Mouse (Mus musculus) limb, embryonic 10.5 days (tissue): ENCODE measurements around the gene Tubb2a. TPM values are rescaled to one million over a fixed set of nuclear protein-coding genes. Genes with fewer than 3 reads are reported as not detected.
"Not testable (repeated sequence)": the region's sequence is repeated elsewhere in the genome, so short reads cannot be mapped to it uniquely, and the experiment has no call there.

ENCODE experiments used
- DNase-seq: peaks from one replicate; pipeline ENCODE4 v3.0.0-alpha.2; 2017; ENCODE audit warnings: low spot score
- H3K27ac ChIP-seq: fragments of 300-500 bp; sonication (generic); 2 replicates; pipeline ENCODE4 v1.5.1; 2016; ENCODE audit warnings: mild to moderate bottlenecking
- H3K27me3 ChIP-seq: fragments of 300-500 bp; sonication (generic); 2 replicates; pipeline ENCODE4 v1.6.1; 2016; ENCODE audit warnings: low read depth, mild to moderate bottlenecking; ENCODE audit not compliant: poor library complexity, severe bottlenecking
- H3K36me3 ChIP-seq: fragments of 300-500 bp; sonication (generic); 2 replicates; pipeline ENCODE4 v1.6.1; 2016; ENCODE audit warnings: mild to moderate bottlenecking, moderate library complexity
- H3K4me1 ChIP-seq: fragments of 300-500 bp; sonication (generic); 2 replicates; pipeline ENCODE4 v1.6.1; 2016
- H3K4me3 ChIP-seq: fragments of 300-500 bp; sonication (generic); 2 replicates; pipeline ENCODE4 v1.5.1; 2016; ENCODE audit warnings: mild to moderate bottlenecking, moderate library complexity
- H3K9me3 ChIP-seq: fragments of 300-500 bp; sonication (generic); replicated peaks from 2 replicates; pipeline ENCODE4 v1.6.1; 2016; ENCODE audit warnings: mild to moderate bottlenecking
- WGBS: fragments of 180-500 bp; shearing (Covaris S2); methylation state at CpG from one replicate; pipeline ENCODE4 v1.1.7; 2016; 5-methylcytosine and 5-hydroxymethylcytosine counted together
- polyA plus RNA-seq: library from polyadenylated mRNA; unstranded; fragments of >200 nt; fragmentation: Nextera tagmentation; extraction: Ambion mirVana; gene quantifications from 2 replicates; pipeline ENCODE4 v1.2.1, GENCODE M21; 2016

Gene Tubb2a
- polyA plus RNA-seq, 1 experiment from 2014 or later, result 44.3 TPM

DNA sequence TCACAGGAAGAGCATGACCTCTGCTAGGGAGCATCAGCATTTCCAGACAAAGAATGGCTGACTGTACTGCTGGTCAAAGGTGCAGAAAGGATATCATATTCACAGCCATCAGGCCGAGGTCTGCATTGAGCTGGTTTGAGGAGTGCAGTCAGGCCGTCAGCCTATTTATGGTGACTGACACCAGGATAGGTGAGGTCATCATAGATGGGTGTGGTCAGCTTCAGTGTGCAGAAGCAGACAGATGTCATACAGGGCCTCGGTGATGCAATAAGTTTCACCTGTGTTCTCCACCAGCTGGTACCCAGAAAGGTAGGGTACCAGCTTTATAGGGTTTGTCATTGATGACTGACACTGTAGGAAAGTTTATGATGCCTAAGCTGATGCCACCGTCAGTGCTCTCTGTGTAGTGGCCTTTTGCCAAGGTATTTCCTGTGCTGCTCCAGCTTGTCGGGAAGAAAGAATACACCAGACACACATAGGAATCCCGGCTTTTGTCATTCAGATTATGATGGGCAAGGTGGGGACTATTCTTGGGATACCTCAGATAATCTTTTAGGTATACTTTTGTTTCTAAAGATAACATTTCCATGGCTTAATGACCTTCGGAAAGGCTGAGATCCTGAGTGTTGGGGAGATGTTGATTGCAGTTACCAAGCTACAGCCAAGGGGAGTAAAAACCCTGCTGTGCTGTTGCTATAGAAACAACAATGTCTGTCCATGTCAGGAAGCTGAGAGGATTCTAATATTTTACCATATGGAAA, 9.4 kb upstream of the Tubb2a start:
- H3K27me3 ChIP-seq, result no peaks in the 10 kb centered on the region
- 72% methylated on average over 7 of the region's 7 CpGs for WGBS
- H3K9me3 ChIP-seq, result no peaks in the 10 kb centered on the region
- H3K4me3 ChIP-seq, result no peak overlapping the region
- H3K27ac ChIP-seq, result no peak overlapping the region
- no peaks in the 10 kb centered on the region for H3K36me3 ChIP-seq
- DNase-seq, result no peak
- H3K4me1 ChIP-seq, result peaks cover 6% of the 10 kb centered on the region

DNA sequence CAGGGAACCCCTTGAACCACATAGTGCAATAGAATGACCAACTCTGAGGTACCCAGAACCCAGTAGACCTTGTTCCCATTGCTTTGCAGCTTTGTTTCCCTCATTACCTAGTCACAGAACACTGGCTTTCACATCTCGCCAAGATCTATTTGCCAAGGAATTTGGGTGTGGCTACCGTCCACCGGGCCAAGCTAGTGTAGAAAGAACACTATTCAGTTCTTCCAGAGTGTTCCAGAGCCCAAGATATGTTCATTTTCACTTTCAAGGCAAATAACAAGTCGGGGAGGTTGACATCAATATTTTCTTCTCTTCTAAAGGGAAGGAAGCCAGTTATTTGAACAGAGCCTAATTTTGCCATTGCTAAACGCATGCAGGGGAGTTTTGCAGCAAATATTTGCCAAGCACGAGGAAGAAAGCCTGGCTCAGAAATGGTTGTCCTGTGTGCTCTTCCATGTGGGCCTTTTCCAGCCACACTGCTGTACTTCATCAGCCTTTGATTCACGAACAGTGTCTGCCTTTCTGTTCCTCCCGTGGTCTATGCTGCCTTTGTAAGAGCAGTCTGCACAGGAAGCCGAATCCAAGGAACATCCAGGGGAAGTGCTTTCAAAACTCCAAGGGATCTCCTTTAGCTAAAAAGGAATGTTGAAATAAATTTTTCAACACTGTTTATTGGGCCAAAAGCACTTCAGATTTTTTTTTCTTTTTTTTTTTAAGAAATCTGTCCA, 6.4 kb upstream of the Tubb2a start:
- WGBS, result 85% methylated on average over 9 of the region's 9 CpGs
- H3K27me3 ChIP-seq, result peaks cover 3% of the 10 kb centered on the region; the same call in 1 of the 2 replicates
- DNase-seq, result no peak
- peaks cover 5% of the 10 kb centered on the region for H3K4me1 ChIP-seq
- no peak overlapping the region for H3K4me3 ChIP-seq
- no peaks in the 10 kb centered on the region for H3K9me3 ChIP-seq
- H3K27ac ChIP-seq, result no peak overlapping the region
- no peaks in the 10 kb centered on the region for H3K36me3 ChIP-seq

DNA sequence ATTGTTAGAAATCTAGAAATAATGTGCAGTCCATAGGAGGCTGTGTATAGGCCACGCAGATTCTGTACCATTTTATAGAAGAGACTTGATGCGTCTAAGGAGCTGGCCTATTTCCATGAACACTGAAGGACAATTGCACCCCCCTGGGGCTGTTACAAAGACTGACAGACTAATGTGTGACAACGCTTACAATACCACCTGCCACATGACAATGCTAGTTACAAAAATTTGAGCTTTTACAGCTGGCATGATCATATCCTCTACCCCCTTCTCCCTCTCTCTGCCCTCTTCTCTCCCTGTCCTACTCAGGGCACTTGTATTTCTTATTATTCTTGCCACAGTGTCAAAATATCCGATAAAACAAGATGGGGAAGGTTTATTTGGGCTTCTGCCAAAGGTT, 4.1 kb upstream of the Tubb2a start:
- H3K27me3 ChIP-seq, result peaks cover 12% of the 10 kb centered on the region; the same call in 1 of the 2 replicates
- no peaks in the 10 kb centered on the region for H3K9me3 ChIP-seq
- 93% methylated on average over 4 of the region's 4 CpGs for WGBS
- no peaks in the 10 kb centered on the region for H3K36me3 ChIP-seq
- no peak overlapping the region for H3K27ac ChIP-seq
- no peak overlapping the region for H3K4me3 ChIP-seq
- H3K4me1 ChIP-seq, result peaks cover 16% of the 10 kb centered on the region
- DNase-seq, result no peak

DNA sequence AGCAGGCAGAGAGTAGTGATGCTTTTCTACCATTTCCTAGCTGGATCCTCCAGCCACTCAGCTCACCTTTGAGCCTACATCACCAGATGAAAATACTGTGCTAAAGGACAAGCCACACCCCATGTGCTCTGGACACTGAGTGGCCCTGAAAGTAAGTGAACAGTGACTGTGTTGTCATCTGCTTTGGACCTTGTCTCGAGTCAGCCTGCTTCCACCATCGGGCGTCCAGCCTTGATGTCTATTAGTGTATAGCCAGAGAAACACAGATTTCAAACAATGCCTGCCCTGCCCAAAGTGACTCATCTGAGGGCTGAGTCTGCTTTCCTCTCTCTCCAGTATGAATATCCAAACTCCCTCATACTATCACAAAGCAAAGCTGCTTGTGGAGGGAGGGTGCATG, 2.0 kb upstream of the Tubb2a start:
- peaks cover 13% of the 10 kb centered on the region; the same call in 1 of the 2 replicates for H3K27me3 ChIP-seq
- H3K4me3 ChIP-seq, result no peak overlapping the region
- no peaks in the 10 kb centered on the region for H3K9me3 ChIP-seq
- 0 out of 2 replicates have a peak, but pooled peaks cover 4% of the 10 kb centered on the region for H3K36me3 ChIP-seq
- 86% methylated on average over 3 of the region's 3 CpGs for WGBS
- H3K27ac ChIP-seq, result no peak overlapping the region
- no peak for DNase-seq
- H3K4me1 ChIP-seq, result peaks cover 22% of the 10 kb centered on the region

DNA sequence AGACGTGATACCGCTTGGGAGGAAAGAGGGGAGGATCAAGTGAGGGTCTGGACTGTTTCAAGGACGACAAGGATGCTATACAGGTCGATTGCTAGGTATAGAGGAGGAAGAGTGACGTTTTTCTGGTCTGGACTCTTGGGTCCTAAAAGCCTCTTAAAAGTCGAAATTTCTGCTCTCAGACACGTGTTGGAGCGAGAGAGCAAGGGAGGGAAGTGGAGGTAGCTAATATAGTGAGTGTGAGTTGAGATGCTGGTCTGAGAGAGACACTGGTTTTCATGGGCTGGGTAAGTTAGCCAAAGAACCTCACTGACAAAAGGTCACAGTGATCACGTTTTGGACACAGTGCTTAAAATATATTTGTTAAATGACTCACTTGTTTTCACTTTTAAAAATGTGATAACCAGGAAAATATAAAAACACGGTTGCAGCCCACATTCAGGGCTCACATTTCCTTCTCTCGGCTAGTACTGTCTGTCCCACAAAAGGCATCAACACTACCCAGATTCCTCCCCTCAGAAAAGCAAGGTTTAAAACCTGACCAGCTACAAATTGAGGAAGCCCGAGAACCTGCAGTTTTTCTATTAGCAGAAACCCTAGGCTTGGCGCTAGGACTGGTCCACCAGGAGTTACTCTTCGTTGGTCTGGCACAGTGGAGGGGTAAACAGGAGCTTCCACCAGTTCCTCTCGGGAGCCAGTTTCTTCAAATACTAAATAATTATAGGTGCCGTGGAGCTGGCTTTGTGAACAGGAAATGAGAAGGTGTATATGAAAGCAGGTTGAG, 883 bp upstream of the Tubb2a start:
- Histone ChIP-seq H3K36me3 (0 out of 2 replicates have a peak, but pooled peaks cover 4% of the 10 kb centered on the region), H3K4me1 (peaks cover 22% of the 10 kb centered on the region), H3K27ac (no peak overlapping the region), H3K27me3 (peaks cover 13% of the 10 kb centered on the region; the same call in 1 of the 2 replicates), H3K9me3 (no peaks in the 10 kb centered on the region), H3K4me3 (peak overlapping the region; percentile 61)
- no peak for DNase-seq
- whole genome bisulfite sequencing, result 40% methylated on average over 16 of the region's 16 CpGs

DNA sequence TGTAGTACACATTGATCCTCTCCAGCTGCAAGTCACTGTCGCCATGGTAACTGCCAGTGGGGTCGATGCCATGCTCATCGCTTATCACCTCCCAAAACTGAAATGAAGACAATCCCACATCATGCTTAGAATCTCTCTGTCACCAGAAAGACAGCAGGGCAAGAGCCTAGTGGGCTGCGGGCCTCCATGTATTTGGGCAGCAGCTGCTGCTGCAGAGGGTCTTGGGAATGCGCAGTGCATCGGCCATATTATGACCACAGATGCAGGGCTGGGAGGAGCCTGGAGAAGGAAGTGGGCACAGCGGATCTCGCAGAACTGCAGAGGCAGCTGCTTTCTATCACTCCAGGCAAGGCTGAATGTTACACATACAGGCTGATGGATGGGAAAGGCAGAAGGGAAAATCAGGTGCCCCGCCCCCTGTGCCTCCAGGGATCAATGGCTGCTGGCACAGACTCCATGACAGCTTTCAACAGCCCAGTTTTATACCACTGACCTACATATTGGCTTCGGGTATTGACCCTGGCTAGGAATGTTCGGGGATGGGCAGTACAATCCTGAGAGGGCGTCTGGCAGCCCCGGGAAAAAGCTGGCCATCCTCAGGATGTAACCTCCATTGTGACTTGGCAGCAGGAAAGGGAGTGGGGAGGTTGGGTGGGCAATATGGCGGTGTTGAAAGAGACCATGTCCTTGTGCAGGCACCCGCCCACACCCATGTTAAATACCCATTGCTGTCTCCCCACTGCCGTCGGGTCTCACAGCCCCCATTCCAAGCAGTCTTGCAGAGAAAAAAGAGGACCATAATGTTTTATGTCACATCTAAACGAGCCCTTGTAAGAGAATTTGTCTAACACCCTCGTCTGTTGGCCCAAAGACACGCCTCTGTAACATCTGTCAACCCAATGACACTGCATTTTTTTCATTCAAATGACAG, 981 bp downstream of the Tubb2a start:
- Histone ChIP-seq H3K36me3 (0 out of 2 replicates have a peak, but pooled peaks cover 4% of the 10 kb centered on the region), H3K4me1 (peaks cover 22% of the 10 kb centered on the region), H3K27me3 (peaks cover 13% of the 10 kb centered on the region; the same call in 1 of the 2 replicates), H3K27ac (no peak overlapping the region), H3K4me3 (peak overlapping the region; percentile 61), H3K9me3 (no peaks in the 10 kb centered on the region)
- 60% methylated on average over 20 of the region's 20 CpGs for WGBS
- DNase-seq, result peak; percentile 45

DNA sequence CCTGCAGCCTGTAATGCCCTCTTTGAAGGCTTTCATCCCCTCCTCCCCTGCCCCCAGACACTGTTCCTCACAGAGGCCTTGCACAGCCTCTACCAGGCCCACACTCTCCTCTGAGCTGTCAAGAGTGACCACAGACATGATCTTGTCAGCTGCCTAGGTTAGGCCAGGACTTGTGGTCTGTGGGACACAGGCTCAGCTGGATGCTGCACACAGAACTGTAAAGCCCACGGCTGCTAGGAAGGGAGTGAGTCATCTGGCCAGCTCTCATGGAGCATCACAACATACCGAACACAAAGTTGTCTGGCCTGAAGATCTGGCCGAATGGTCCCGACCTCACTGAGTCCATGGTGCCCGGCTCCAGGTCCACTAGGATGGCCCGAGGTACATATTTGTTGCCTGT, 1.9 kb downstream of the Tubb2a start:
- not testable (repeated sequence) for H3K4me3 ChIP-seq, H3K9me3 ChIP-seq, H3K27ac ChIP-seq, DNase-seq, H3K36me3 ChIP-seq
- WGBS, result 96% methylated on average over 6 of the region's 6 CpGs
- H3K4me1 ChIP-seq, result peaks cover 22% of the 10 kb centered on the region
- H3K27me3 ChIP-seq, result peaks cover 13% of the 10 kb centered on the region; the same call in 1 of the 2 replicates

DNA sequence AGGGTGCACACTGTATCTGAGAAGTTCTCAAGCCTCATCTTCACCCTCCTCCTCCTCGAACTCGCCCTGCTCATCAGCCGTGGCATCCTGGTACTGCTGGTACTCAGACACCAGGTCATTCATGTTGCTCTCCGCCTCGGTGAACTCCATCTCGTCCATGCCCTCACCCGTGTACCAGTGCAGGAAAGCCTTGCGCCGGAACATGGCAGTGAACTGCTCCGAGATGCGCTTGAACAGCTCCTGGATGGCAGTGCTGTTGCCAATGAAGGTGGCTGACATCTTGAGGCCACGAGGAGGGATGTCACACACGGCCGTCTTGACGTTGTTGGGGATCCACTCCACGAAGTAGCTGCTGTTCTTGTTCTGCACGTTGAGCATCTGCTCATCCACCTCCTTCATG, 3.4 kb downstream of the Tubb2a start:
- H3K36me3 ChIP-seq, result not testable (repeated sequence)
- peaks cover 34% of the 10 kb centered on the region for H3K4me1 ChIP-seq

DNA sequence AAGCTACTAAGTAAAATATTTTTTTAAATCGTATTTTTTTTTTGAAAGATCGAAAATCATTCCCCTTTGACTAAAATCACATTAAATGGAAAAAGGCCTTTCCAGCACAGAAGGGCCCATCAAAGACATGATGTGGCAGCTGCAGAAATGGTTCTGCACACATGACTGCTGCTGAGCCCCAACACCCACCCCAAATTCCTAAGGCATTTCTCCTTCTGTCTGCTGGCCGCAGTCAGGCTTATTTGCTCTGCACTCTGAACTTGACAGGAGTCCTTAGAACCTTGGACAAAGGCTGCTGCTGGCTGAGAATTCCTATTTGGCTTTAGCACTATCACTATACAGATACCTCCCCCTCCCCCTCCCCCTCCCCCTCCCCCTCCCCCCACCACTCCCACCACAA, 5.0 kb downstream of the Tubb2a start:
- DNase-seq, result no peak
- Histone ChIP-seq H3K27me3 (peaks cover 4% of the 10 kb centered on the region; the same call in 1 of the 2 replicates), H3K4me3 (no peak overlapping the region), H3K9me3 (no peaks in the 10 kb centered on the region), H3K36me3 (0 out of 2 replicates have a peak, but pooled peaks cover 4% of the 10 kb centered on the region), H3K4me1 (peaks cover 31% of the 10 kb centered on the region), H3K27ac (no peak overlapping the region)
- WGBS, result 84% methylated on average over 3 of the region's 3 CpGs

More for the DNA sequence above, 3.4 kb downstream of the Tubb2a start:
- H3K4me3 ChIP-seq, DNase-seq, H3K27ac ChIP-seq, H3K9me3 ChIP-seq: not testable (repeated sequence)
- peaks cover 13% of the 10 kb centered on the region; the same call in 1 of the 2 replicates for H3K27me3 ChIP-seq
- 94% methylated on average over 11 of the region's 17 CpGs for WGBS

DNA sequence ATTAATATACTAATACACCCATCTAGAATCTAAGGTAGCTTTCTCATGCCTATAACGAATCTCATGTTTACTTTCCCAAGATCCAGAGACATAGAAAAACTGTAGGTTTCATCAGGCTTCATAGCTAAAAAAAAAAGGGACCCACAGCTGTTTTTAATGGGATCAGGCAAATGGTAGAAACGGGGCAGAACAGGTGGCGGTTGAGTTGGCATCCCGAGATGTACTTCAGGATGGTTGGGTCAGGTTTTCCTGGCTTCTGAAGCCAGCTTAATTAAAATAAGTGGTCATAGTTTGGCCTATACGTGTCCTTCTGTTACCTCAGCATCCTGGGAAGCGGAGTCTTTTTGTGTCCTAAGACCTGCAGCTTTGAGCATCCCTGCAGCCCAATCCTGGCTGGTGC, 6.0 kb downstream of the Tubb2a start:
- H3K36me3 ChIP-seq, result 0 out of 2 replicates have a peak, but pooled peaks cover 4% of the 10 kb centered on the region
- no peak overlapping the region for H3K4me3 ChIP-seq
- DNase-seq, result no peak
- no peak overlapping the region for H3K27ac ChIP-seq
- WGBS, result 89% methylated on average over 6 of the region's 6 CpGs
- H3K4me1 ChIP-seq, result peaks cover 20% of the 10 kb centered on the region
- H3K27me3 ChIP-seq, result peaks cover under 1% of the 10 kb centered on the region; the same call in 1 of the 2 replicates
- H3K9me3 ChIP-seq, result no peaks in the 10 kb centered on the region

DNA sequence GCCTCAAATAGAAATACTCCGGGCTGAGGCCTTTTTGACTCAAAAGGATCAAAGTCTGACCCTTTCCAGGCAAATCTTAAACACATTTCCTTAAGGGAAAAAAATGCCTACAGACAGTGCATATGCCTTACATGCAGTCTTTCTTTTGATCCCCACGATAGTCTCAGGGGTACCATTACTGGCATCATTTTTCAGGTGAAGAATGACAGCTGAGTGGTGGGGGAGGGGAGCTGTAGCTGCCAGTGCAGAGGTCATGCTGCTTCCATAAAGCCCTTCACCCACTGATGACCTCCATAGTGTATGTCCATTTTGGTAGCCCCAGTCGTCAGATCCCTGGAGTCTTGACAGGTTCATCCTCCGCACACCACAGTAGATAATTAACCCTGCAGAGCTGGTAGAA, 7.5 kb downstream of the Tubb2a start:
- Histone ChIP-seq H3K27me3 (no peaks in the 10 kb centered on the region), H3K27ac (no peak overlapping the region), H3K9me3 (no peaks in the 10 kb centered on the region), H3K4me3 (no peak overlapping the region), H3K36me3 (0 out of 2 replicates have a peak, but pooled peaks cover 3% of the 10 kb centered on the region), H3K4me1 (peaks cover 15% of the 10 kb centered on the region)
- WGBS, result 48% methylated on average over 4 of the region's 4 CpGs
- DNase-seq, result no peak

DNA sequence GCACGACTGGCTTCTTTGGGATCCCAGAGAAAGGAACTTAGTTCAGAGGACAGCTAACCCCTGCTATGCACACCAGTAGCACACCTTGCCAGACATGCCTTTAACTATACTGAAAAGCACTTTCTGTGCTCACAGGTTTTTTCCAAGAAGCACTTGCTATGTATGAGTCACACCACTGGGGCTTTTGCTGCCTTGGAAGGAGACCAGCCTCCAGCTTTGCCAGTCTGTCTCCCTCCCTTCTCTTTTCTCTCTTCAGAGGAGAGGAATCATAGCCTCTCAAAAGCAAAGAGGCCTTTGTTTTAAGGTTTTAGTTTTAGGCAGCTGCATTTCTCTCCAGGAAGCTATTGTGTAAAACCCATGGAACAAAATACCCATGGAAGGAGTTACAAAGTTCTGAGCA, 11.5 kb downstream of the Tubb2a start:
- peaks cover 7% of the 10 kb centered on the region; the same call in 1 of the 2 replicates for H3K36me3 ChIP-seq
- 66% methylated on average over 1 of the region's 1 CpGs for WGBS
- H3K27ac ChIP-seq, result no peak overlapping the region
- no peak for DNase-seq
- H3K4me1 ChIP-seq, result peaks cover 15% of the 10 kb centered on the region
- H3K27me3 ChIP-seq, result no peaks in the 10 kb centered on the region
- no peak overlapping the region for H3K4me3 ChIP-seq
- no peaks in the 10 kb centered on the region for H3K9me3 ChIP-seq
